Mouse (Mus musculus): ENCODE data around the gene Ndrg3. TPM values are rescaled to one million over a fixed set of nuclear protein-coding genes. Genes with fewer than 3 reads are reported as not detected.
"Not testable (repeated sequence)": the region's sequence is repeated elsewhere in the genome, so short reads cannot be mapped to it uniquely, and the experiment has no call there.

Gene Ndrg3
- total RNA-seq, 2 experiments from 2014 or later: 61.0 to 87.7 TPM

GRCm38 (mm10) chr2:156950816-156951215, 41.0 kb downstream of the Ndrg3 start:
- DNase-seq (ENCODE audit: low spot score in 2 of 2): no peak

GRCm38 (mm10) chr2:156941523-156941922, 50.3 kb downstream of the Ndrg3 start:
- not testable (repeated sequence) for DNase-seq (ENCODE audit: low spot score in 2 of 2)

GRCm38 (mm10) chr2:156939926-156940325, 51.9 kb downstream of the Ndrg3 start:
- not testable (repeated sequence) for DNase-seq (ENCODE audit: low spot score in 2 of 2)

- no peak for DNase-seq (ENCODE audit: low spot score in 2 of 2)
These were observed 54.1 kb downstream of the Ndrg3 start for GRCm38 (mm10) chr2:156937795-156938194.

GRCm38 (mm10) chr2:156935005-156935404, 56.9 kb downstream of the Ndrg3 start:
- no peak for DNase-seq (ENCODE audit: low spot score in 2 of 2)

- no peak for DNase-seq (ENCODE audit: low spot score in 2 of 2)
These were observed 58.4 kb downstream of the Ndrg3 start for GRCm38 (mm10) chr2:156933426-156933825.

- no peak for DNase-seq (ENCODE audit: low spot score in 2 of 2)
These were observed 60.4 kb downstream of the Ndrg3 start for GRCm38 (mm10) chr2:156931421-156931820.

GRCm38 (mm10) chr2:156930549-156930948, 61.3 kb downstream of the Ndrg3 start:
- no peak for DNase-seq (ENCODE audit: low spot score in 2 of 2)

- DNase-seq (ENCODE audit: low spot score in 2 of 2): no peak
These were observed 62.2 kb downstream of the Ndrg3 start for GRCm38 (mm10) chr2:156929519-156930120.

- DNase-seq (ENCODE audit: low spot score in 2 of 2): no peak
These were observed 63.2 kb downstream of the Ndrg3 start for GRCm38 (mm10) chr2:156928606-156929005.

- DNase-seq (ENCODE audit: low spot score in 2 of 2): no peak
These were observed 64.2 kb downstream of the Ndrg3 start for GRCm38 (mm10) chr2:156927663-156928062.

- not testable (repeated sequence) for DNase-seq (ENCODE audit: low spot score in 2 of 2)
These were observed 66.2 kb downstream of the Ndrg3 start for GRCm38 (mm10) chr2:156925611-156926010.

GRCm38 (mm10) chr2:156925075-156925474, 66.8 kb downstream of the Ndrg3 start:
- not testable (repeated sequence) for DNase-seq (ENCODE audit: low spot score in 2 of 2)

GRCm38 (mm10) chr2:156924210-156924898, 67.5 kb downstream of the Ndrg3 start:
- no peak for DNase-seq (ENCODE audit: low spot score in 2 of 2)

GRCm38 (mm10) chr2:156923057-156923456, 68.8 kb downstream of the Ndrg3 start:
- DNase-seq (ENCODE audit: low spot score in 2 of 2): no peak

GRCm38 (mm10) chr2:156919796-156920195, 72.1 kb downstream of the Ndrg3 start:
- no peak for DNase-seq (ENCODE audit: low spot score in 2 of 2)

GRCm38 (mm10) chr2:156919191-156919590, 72.7 kb downstream of the Ndrg3 start:
- DNase-seq (ENCODE audit: low spot score in 2 of 2): not testable (repeated sequence)

GRCm38 (mm10) chr2:156918562-156918961, 73.3 kb downstream of the Ndrg3 start:
- no peak for DNase-seq (ENCODE audit: low spot score in 2 of 2)

- no peak for DNase-seq (ENCODE audit: low spot score in 2 of 2)
These were observed 75.3 kb downstream of the Ndrg3 start for GRCm38 (mm10) chr2:156916419-156917125.

- no peak for DNase-seq (ENCODE audit: low spot score in 2 of 2)
These were observed 76.3 kb downstream of the Ndrg3 start for GRCm38 (mm10) chr2:156915559-156915958.

- DNase-seq (ENCODE audit: low spot score in 2 of 2): no peak
These were observed 78.7 kb downstream of the Ndrg3 start for GRCm38 (mm10) chr2:156913191-156913590.

- DNase-seq (ENCODE audit: low spot score in 2 of 2): not testable (repeated sequence)
These were observed 85.9 kb downstream of the Ndrg3 start for GRCm38 (mm10) chr2:156905931-156906330.

All from adrenal gland, adult 18-20 months (tissue).